Mouse (Mus musculus) hindbrain, embryonic 14.5 days (tissue): ENCODE results near the gene Aco2. TPM values are rescaled to one million over a fixed set of nuclear protein-coding genes. Genes with fewer than 3 reads are reported as not detected.

Experiments used
- ATAC-seq: fragments of 200-750 bp; cut with Nextera tagmentation; 2 replicates; pipeline ENCODE4 v1.8.0; 2017; ENCODE audit warnings: moderate number of reproducible peaks, mild to moderate bottlenecking, moderate TSS enrichment, moderate library complexity; ENCODE audit not compliant: low FRiP score
- DNase-seq: peaks from one replicate; pipeline ENCODE4 v3.0.0-alpha.2; 2015; ENCODE audit warnings: low spot score
- H3K27ac ChIP-seq: fragments of 300-500 bp; sonication (generic); 2 replicates; pipeline ENCODE4 v1.5.1; 2014; ENCODE audit warnings: mild to moderate bottlenecking, moderate library complexity
- H3K27me3 ChIP-seq: fragments of 300-500 bp; sonication (generic); 2 replicates; pipeline ENCODE4 v1.6.1; 2014; ENCODE audit warnings: mild to moderate bottlenecking, low read length, mixed read lengths; ENCODE audit not compliant: control insufficient read depth, insufficient read depth
- H3K36me3 ChIP-seq: fragments of 300-500 bp; sonication (generic); replicated peaks from 2 replicates; pipeline ENCODE4 v1.6.1; 2014; ENCODE audit not compliant: control insufficient read depth, insufficient read depth
- H3K4me1 ChIP-seq: fragments of 300-500 bp; sonication (generic); replicated peaks from 2 replicates; pipeline ENCODE4 v1.6.1; 2014; ENCODE audit warnings: antibody characterized with exemption, low read length, mixed read lengths; ENCODE audit not compliant: control insufficient read depth, insufficient read depth
- H3K4me2 ChIP-seq: fragments of 300-500 bp; sonication (generic); replicated peaks from 2 replicates; pipeline ENCODE4 v1.6.1; 2014; ENCODE audit warnings: mild to moderate bottlenecking, moderate library complexity
- H3K4me3 ChIP-seq: fragments of 300-500 bp; sonication (generic); replicated peaks from 2 replicates; pipeline ENCODE4 v1.5.1; 2014; ENCODE audit warnings: mild to moderate bottlenecking, low read length
- H3K9ac ChIP-seq: fragments of 300-500 bp; sonication (generic); 2 replicates; pipeline ENCODE4 v1.6.1; 2014
- H3K9me3 ChIP-seq: fragments of 300-500 bp; sonication (generic); 2 replicates; pipeline ENCODE4 v1.6.1; 2016; ENCODE audit warnings: low read length; ENCODE audit not compliant: control insufficient read depth
- WGBS: fragments of 180-500 bp; shearing (Covaris S2); extraction: QIAGEN DNeasy Blood & Tissue Kit; methylation state at CpG from one replicate; pipeline ENCODE4 v1.1.7; 2014; 5-methylcytosine and 5-hydroxymethylcytosine counted together
- polyA plus RNA-seq: library from polyadenylated mRNA; unstranded; fragments of >200 nt; fragmentation: Nextera tagmentation; extraction: Ambion mirVana; gene quantifications from 2 replicates; pipeline ENCODE4 v1.2.1, GENCODE M21; 2014

Gene Aco2
- polyA plus RNA-seq, 1 experiment from 2014 or later, result 252 TPM

GRCm38 (mm10) chr15:81950716-81951115, 78.6 kb downstream of the Aco2 start:
- Histone ChIP-seq H3K4me3 (no peak overlapping the region), H3K9ac (no peak overlapping the region), H3K9me3 (no peaks in the 10 kb centered on the region), H3K27ac (no peak overlapping the region), H3K27me3 (no peaks in the 10 kb centered on the region), H3K4me1 (no peaks in the 10 kb centered on the region), H3K36me3 (peaks cover 82% of the 10 kb centered on the region), H3K4me2 (no peak overlapping the region)
- 91% methylated on average over 5 of the region's 5 CpGs for WGBS
- no peak for DNase-seq
- ATAC-seq, result no peak

GRCm38 (mm10) chr15:81951159-81951558, 79.0 kb downstream of the Aco2 start:
- Histone ChIP-seq H3K27ac (no peak overlapping the region), H3K4me2 (no peak overlapping the region), H3K4me1 (no peaks in the 10 kb centered on the region), H3K9ac (no peak overlapping the region), H3K36me3 (peaks cover 86% of the 10 kb centered on the region), H3K27me3 (no peaks in the 10 kb centered on the region), H3K4me3 (no peak overlapping the region), H3K9me3 (no peaks in the 10 kb centered on the region)
- no peak for ATAC-seq
- 90% methylated on average over 9 of the region's 9 CpGs for WGBS
- DNase-seq, result no peak

- Histone ChIP-seq H3K36me3 (peaks cover 77% of the 10 kb centered on the region), H3K27me3 (no peaks in the 10 kb centered on the region), H3K4me3 (no peak overlapping the region), H3K9ac (no peak overlapping the region), H3K4me1 (no peaks in the 10 kb centered on the region), H3K4me2 (no peak overlapping the region), H3K27ac (no peak overlapping the region), H3K9me3 (no peaks in the 10 kb centered on the region)
- 94% methylated on average over 4 of the region's 4 CpGs for WGBS
- no peak for DNase-seq
- ATAC-seq, result no peak
Measured at GRCm38 (mm10) chr15:81952310-81952709, 80.2 kb downstream of the Aco2 start.

GRCm38 (mm10) chr15:81954151-81954583, 82.1 kb downstream of the Aco2 start:
- 95% methylated on average over 9 of the region's 9 CpGs for WGBS
- no peaks in the 10 kb centered on the region for H3K9me3 ChIP-seq
- H3K27ac ChIP-seq, result no peak overlapping the region
- no peak overlapping the region for H3K9ac ChIP-seq
- H3K4me1 ChIP-seq, result no peaks in the 10 kb centered on the region
- DNase-seq (no peak), ATAC-seq (no peak)
- peaks cover 59% of the 10 kb centered on the region for H3K36me3 ChIP-seq
- H3K27me3 ChIP-seq, result no peaks in the 10 kb centered on the region
- H3K4me2 ChIP-seq, result no peak overlapping the region
- no peak overlapping the region for H3K4me3 ChIP-seq

- DNase-seq, result no peak
- ATAC-seq, result no peak
- 95% methylated on average over 6 of the region's 6 CpGs for WGBS
- Histone ChIP-seq H3K36me3 (peaks cover 54% of the 10 kb centered on the region), H3K4me3 (no peak overlapping the region), H3K9ac (no peak overlapping the region), H3K4me2 (no peak overlapping the region), H3K27me3 (no peaks in the 10 kb centered on the region), H3K9me3 (no peaks in the 10 kb centered on the region), H3K27ac (no peak overlapping the region), H3K4me1 (no peaks in the 10 kb centered on the region)
Measured at GRCm38 (mm10) chr15:81954716-81955115, 82.6 kb downstream of the Aco2 start.

- no peak overlapping the region for H3K4me2 ChIP-seq
- H3K9me3 ChIP-seq, result no peaks in the 10 kb centered on the region
- DNase-seq (no peak), ATAC-seq (no peak)
- H3K27ac ChIP-seq, result no peak overlapping the region
- no peaks in the 10 kb centered on the region for H3K27me3 ChIP-seq
- H3K36me3 ChIP-seq, result peaks cover 47% of the 10 kb centered on the region
- 93% methylated on average over 15 of the region's 15 CpGs for WGBS
- H3K9ac ChIP-seq, result no peak overlapping the region
- no peak overlapping the region for H3K4me3 ChIP-seq
- no peaks in the 10 kb centered on the region for H3K4me1 ChIP-seq
Measured at GRCm38 (mm10) chr15:81955414-81955813, 83.3 kb downstream of the Aco2 start.

GRCm38 (mm10) chr15:81956457-81956856, 84.3 kb downstream of the Aco2 start:
- H3K4me3 ChIP-seq, result no peak overlapping the region
- no peak overlapping the region for H3K9ac ChIP-seq
- no peak for ATAC-seq
- H3K36me3 ChIP-seq, result peaks cover 36% of the 10 kb centered on the region
- no peaks in the 10 kb centered on the region for H3K27me3 ChIP-seq
- no peaks in the 10 kb centered on the region for H3K4me1 ChIP-seq
- 59% methylated on average over 8 of the region's 8 CpGs for WGBS
- H3K27ac ChIP-seq, result no peak overlapping the region
- H3K4me2 ChIP-seq, result no peak overlapping the region
- no peak for DNase-seq
- H3K9me3 ChIP-seq, result no peaks in the 10 kb centered on the region

GRCm38 (mm10) chr15:81957598-81957997, 85.5 kb downstream of the Aco2 start:
- H3K4me2 ChIP-seq, result no peak overlapping the region
- H3K9ac ChIP-seq, result no peak overlapping the region
- no peak overlapping the region for H3K27ac ChIP-seq
- no peaks in the 10 kb centered on the region for H3K27me3 ChIP-seq
- no peak overlapping the region for H3K4me3 ChIP-seq
- peaks cover 25% of the 10 kb centered on the region for H3K36me3 ChIP-seq
- 89% methylated on average over 11 of the region's 11 CpGs for WGBS
- ATAC-seq (no peak), DNase-seq (no peak)
- H3K9me3 ChIP-seq, result no peaks in the 10 kb centered on the region
- no peaks in the 10 kb centered on the region for H3K4me1 ChIP-seq

GRCm38 (mm10) chr15:81958906-81959305, 86.8 kb downstream of the Aco2 start:
- DNase-seq (no peak), ATAC-seq (no peak)
- Histone ChIP-seq H3K4me3 (no peak overlapping the region), H3K36me3 (peaks cover 21% of the 10 kb centered on the region), H3K27ac (no peak overlapping the region), H3K4me2 (peak overlapping the region; percentile 4; the same call in 1 of the 2 replicates), H3K27me3 (no peaks in the 10 kb centered on the region), H3K9ac (0 out of 2 replicates have a peak overlapping the region, but pooled peaks have one; percentile 11), H3K4me1 (no peaks in the 10 kb centered on the region), H3K9me3 (no peaks in the 10 kb centered on the region)
- 97% methylated on average over 3 of the region's 3 CpGs for WGBS
